Mouse (Mus musculus): ENCODE results near the gene Chn1. TPM values are rescaled to one million over a fixed set of nuclear protein-coding genes. Genes with fewer than 3 reads are reported as not detected.

The Chn1 gene
- polyA plus RNA-seq, 1 experiment from 2014 or later: 24.2 TPM

GRCm38 (mm10) chr2:73637688-73638087 is 137.5 kb downstream of the Chn1 start:
- no peak for ATAC-seq (ENCODE audit: insufficient number of reproducible peaks, insufficient read depth, low FRiP score, low read depth)
- no peaks in the 10 kb centered on the region for H3K27me3 ChIP-seq (ENCODE audit: control insufficient read depth, insufficient read depth, low read length)
- H3K36me3 ChIP-seq (ENCODE audit: control insufficient read depth, insufficient read depth, low read length): no peaks in the 10 kb centered on the region
- H3K9ac ChIP-seq (replicated peaks; ENCODE audit: low read depth, low read length): no peak overlapping the region
- no peak overlapping the region for H3K4me2 ChIP-seq (replicated peaks; ENCODE audit: low read depth, low read length)
- H3K9me3 ChIP-seq (ENCODE audit: control insufficient read depth, low read depth, low read length): no peaks in the 10 kb centered on the region
- H3K4me3 ChIP-seq (ENCODE audit: low read depth, low read length): no peak overlapping the region
- 88% methylated on average over 6 of the region's 6 CpGs for WGBS
- H3K27ac ChIP-seq (ENCODE audit: low read length): no peak overlapping the region
- H3K4me1 ChIP-seq (ENCODE audit: control insufficient read depth, insufficient read depth, low read length): no peaks in the 10 kb centered on the region

- ATAC-seq (ENCODE audit: insufficient number of reproducible peaks, insufficient read depth, low FRiP score, low read depth): no peak
- Histone ChIP-seq H3K4me1 (ENCODE audit: control insufficient read depth, insufficient read depth, low read length) (no peaks in the 10 kb centered on the region), H3K9ac (replicated peaks; ENCODE audit: low read depth, low read length) (no peak overlapping the region), H3K36me3 (ENCODE audit: control insufficient read depth, insufficient read depth, low read length) (no peaks in the 10 kb centered on the region), H3K27ac (ENCODE audit: low read length) (no peak overlapping the region), H3K4me2 (replicated peaks; ENCODE audit: low read depth, low read length) (no peak overlapping the region), H3K9me3 (ENCODE audit: control insufficient read depth, low read depth, low read length) (no peaks in the 10 kb centered on the region), H3K27me3 (ENCODE audit: control insufficient read depth, insufficient read depth, low read length) (no peaks in the 10 kb centered on the region), H3K4me3 (ENCODE audit: low read depth, low read length) (no peak overlapping the region)
- 52% methylated on average over 3 of the region's 3 CpGs for WGBS
Measured at GRCm38 (mm10) chr2:73636387-73636786, 138.8 kb downstream of the Chn1 start.

DNA sequence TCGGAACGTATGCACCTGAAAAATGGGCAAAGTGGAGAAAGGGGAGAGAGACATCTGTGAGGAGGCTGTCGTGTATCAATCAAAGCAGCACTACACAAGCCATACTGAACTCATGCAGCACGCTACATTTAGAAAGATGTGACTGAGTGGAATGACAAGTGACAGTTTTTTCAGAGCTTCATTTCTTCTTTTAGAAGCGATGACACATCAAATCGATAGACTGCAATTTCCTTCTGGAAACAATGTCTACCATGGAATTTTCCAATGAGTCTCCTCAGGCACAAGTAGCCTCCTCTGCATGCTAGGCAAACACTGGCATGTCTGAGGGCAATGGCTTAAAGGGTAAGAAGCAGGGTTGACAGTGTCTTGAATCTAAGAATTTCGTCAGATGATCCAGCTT is 143.3 kb downstream of the Chn1 start:
- no peak overlapping the region for H3K27ac ChIP-seq (ENCODE audit: low read length)
- no peaks in the 10 kb centered on the region for H3K4me1 ChIP-seq (ENCODE audit: control insufficient read depth, insufficient read depth, low read length)
- H3K9ac ChIP-seq (replicated peaks; ENCODE audit: low read depth, low read length): no peak overlapping the region
- no peak for ATAC-seq (ENCODE audit: insufficient number of reproducible peaks, insufficient read depth, low FRiP score, low read depth)
- no peaks in the 10 kb centered on the region for H3K9me3 ChIP-seq (ENCODE audit: control insufficient read depth, low read depth, low read length)
- 90% methylated on average over 7 of the region's 7 CpGs for WGBS
- H3K36me3 ChIP-seq (ENCODE audit: control insufficient read depth, insufficient read depth, low read length): no peaks in the 10 kb centered on the region
- H3K4me3 ChIP-seq (ENCODE audit: low read depth, low read length): no peak overlapping the region
- H3K4me2 ChIP-seq (replicated peaks; ENCODE audit: low read depth, low read length): no peak overlapping the region
- H3K27me3 ChIP-seq (ENCODE audit: control insufficient read depth, insufficient read depth, low read length): no peaks in the 10 kb centered on the region

- 57% methylated on average over 4 of the region's 4 CpGs for WGBS
- no peak for ATAC-seq (ENCODE audit: insufficient number of reproducible peaks, insufficient read depth, low FRiP score, low read depth)
- Histone ChIP-seq H3K4me2 (replicated peaks; ENCODE audit: low read depth, low read length) (no peak overlapping the region), H3K27me3 (ENCODE audit: control insufficient read depth, insufficient read depth, low read length) (no peaks in the 10 kb centered on the region), H3K27ac (ENCODE audit: low read length) (no peak overlapping the region), H3K36me3 (ENCODE audit: control insufficient read depth, insufficient read depth, low read length) (no peaks in the 10 kb centered on the region), H3K4me3 (ENCODE audit: low read depth, low read length) (no peak overlapping the region), H3K9ac (replicated peaks; ENCODE audit: low read depth, low read length) (no peak overlapping the region), H3K4me1 (ENCODE audit: control insufficient read depth, insufficient read depth, low read length) (no peaks in the 10 kb centered on the region), H3K9me3 (ENCODE audit: control insufficient read depth, low read depth, low read length) (no peaks in the 10 kb centered on the region)
Measured at GRCm38 (mm10) chr2:73618486-73619052, 156.6 kb downstream of the Chn1 start.

GRCm38 (mm10) chr2:73616434-73617057 is 158.6 kb downstream of the Chn1 start:
- no peak overlapping the region for H3K9ac ChIP-seq (replicated peaks; ENCODE audit: low read depth, low read length)
- H3K4me1 ChIP-seq (ENCODE audit: control insufficient read depth, insufficient read depth, low read length): no peaks in the 10 kb centered on the region
- H3K4me3 ChIP-seq (ENCODE audit: low read depth, low read length): no peak overlapping the region
- ATAC-seq (ENCODE audit: insufficient number of reproducible peaks, insufficient read depth, low FRiP score, low read depth): no peak
- no peaks in the 10 kb centered on the region for H3K36me3 ChIP-seq (ENCODE audit: control insufficient read depth, insufficient read depth, low read length)
- H3K9me3 ChIP-seq (ENCODE audit: control insufficient read depth, low read depth, low read length): no peaks in the 10 kb centered on the region
- H3K27me3 ChIP-seq (ENCODE audit: control insufficient read depth, insufficient read depth, low read length): no peaks in the 10 kb centered on the region
- 83% methylated on average over 17 of the region's 17 CpGs for WGBS
- H3K4me2 ChIP-seq (replicated peaks; ENCODE audit: low read depth, low read length): no peak overlapping the region
- H3K27ac ChIP-seq (ENCODE audit: low read length): no peak overlapping the region

DNA sequence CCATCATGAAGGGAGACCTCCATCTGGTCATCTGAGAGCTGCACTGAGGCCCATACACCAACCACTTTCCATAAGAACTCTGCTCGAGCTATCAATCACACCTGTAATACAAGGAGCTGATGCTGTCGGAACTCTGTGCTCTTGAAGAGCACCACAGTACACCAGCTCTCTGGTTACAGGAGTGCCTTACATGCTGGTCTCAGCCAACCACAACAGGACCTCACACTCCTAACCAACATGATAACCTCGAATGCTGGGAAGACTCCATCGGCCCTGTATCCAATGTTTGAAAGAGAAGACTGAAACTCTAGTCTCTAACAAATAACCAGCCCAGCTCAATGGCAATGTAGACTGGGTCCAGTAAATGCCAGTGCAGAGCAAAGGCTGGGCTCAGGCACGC is 159.7 kb downstream of the Chn1 start:
- no peaks in the 10 kb centered on the region for H3K27me3 ChIP-seq (ENCODE audit: control insufficient read depth, insufficient read depth, low read length)
- 88% methylated on average over 5 of the region's 5 CpGs for WGBS

DNA sequence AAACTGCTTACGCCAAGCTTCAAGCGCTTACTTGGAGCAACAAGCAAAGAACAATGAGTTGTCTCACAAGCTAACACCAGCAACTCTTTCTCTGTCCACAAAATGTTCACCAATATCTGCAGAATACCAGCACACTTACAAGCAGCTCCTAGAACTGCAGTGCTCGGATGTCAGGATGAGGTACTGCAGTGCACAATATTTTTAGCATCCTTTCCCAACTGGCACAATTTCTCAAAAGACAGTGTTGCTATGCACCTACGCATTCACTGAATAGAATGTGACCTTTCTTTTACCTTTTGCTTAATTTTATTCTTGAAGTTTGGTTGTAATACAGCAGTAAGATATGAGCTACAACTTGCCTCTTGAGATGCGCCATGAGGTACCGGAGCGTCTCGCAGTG is 160.8 kb downstream of the Chn1 start:
- no peaks in the 10 kb centered on the region for H3K27me3 ChIP-seq (ENCODE audit: control insufficient read depth, insufficient read depth, low read length)
- H3K4me3 ChIP-seq (ENCODE audit: low read depth, low read length): no peak overlapping the region
- 93% methylated on average over 8 of the region's 8 CpGs for WGBS
- H3K9ac ChIP-seq (replicated peaks; ENCODE audit: low read depth, low read length): no peak overlapping the region
- no peak for ATAC-seq (ENCODE audit: insufficient number of reproducible peaks, insufficient read depth, low FRiP score, low read depth)
- no peak overlapping the region for H3K4me2 ChIP-seq (replicated peaks; ENCODE audit: low read depth, low read length)
- H3K9me3 ChIP-seq (ENCODE audit: control insufficient read depth, low read depth, low read length): no peaks in the 10 kb centered on the region
- no peaks in the 10 kb centered on the region for H3K4me1 ChIP-seq (ENCODE audit: control insufficient read depth, insufficient read depth, low read length)
- H3K36me3 ChIP-seq (ENCODE audit: control insufficient read depth, insufficient read depth, low read length): no peaks in the 10 kb centered on the region
- H3K27ac ChIP-seq (ENCODE audit: low read length): no peak overlapping the region

More for the DNA sequence above, 159.7 kb downstream of the Chn1 start:
- no peak overlapping the region for H3K27ac ChIP-seq (ENCODE audit: low read length)
- ATAC-seq (ENCODE audit: insufficient number of reproducible peaks, insufficient read depth, low FRiP score, low read depth): no peak
- no peak overlapping the region for H3K4me3 ChIP-seq (ENCODE audit: low read depth, low read length)
- H3K4me1 ChIP-seq (ENCODE audit: control insufficient read depth, insufficient read depth, low read length): no peaks in the 10 kb centered on the region
- H3K4me2 ChIP-seq (replicated peaks; ENCODE audit: low read depth, low read length): no peak overlapping the region
- H3K9me3 ChIP-seq (ENCODE audit: control insufficient read depth, low read depth, low read length): no peaks in the 10 kb centered on the region
- no peak overlapping the region for H3K9ac ChIP-seq (replicated peaks; ENCODE audit: low read depth, low read length)
- H3K36me3 ChIP-seq (ENCODE audit: control insufficient read depth, insufficient read depth, low read length): no peaks in the 10 kb centered on the region

DNA sequence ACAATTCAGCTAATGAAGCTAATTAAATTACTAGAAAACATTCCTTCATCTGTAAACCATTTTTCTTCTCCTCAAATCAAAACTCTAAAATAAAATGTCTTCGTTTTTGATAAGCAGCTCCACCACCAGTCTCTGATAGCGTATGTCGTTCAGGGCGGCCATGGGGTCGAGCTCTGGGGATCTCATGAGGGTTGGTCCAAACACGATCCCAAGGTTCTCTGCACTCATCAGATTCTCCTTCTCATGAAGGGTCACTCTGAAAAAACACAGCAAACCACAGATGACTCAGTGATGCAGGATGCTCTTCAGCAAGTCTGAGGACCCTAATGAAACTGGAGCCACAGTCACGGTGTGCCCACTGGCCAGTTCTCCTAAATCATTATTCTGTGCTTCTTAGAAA is 162.2 kb downstream of the Chn1 start:
- Histone ChIP-seq H3K36me3 (ENCODE audit: control insufficient read depth, insufficient read depth, low read length) (no peaks in the 10 kb centered on the region), H3K4me2 (replicated peaks; ENCODE audit: low read depth, low read length) (no peak overlapping the region), H3K4me1 (ENCODE audit: control insufficient read depth, insufficient read depth, low read length) (no peaks in the 10 kb centered on the region), H3K27me3 (ENCODE audit: control insufficient read depth, insufficient read depth, low read length) (no peaks in the 10 kb centered on the region), H3K9me3 (ENCODE audit: control insufficient read depth, low read depth, low read length) (no peaks in the 10 kb centered on the region), H3K4me3 (ENCODE audit: low read depth, low read length) (no peak overlapping the region), H3K9ac (replicated peaks; ENCODE audit: low read depth, low read length) (no peak overlapping the region), H3K27ac (ENCODE audit: low read length) (no peak overlapping the region)
- 92% methylated on average over 7 of the region's 7 CpGs for WGBS
- no peak for ATAC-seq (ENCODE audit: insufficient number of reproducible peaks, insufficient read depth, low FRiP score, low read depth)

- Histone ChIP-seq H3K4me1 (ENCODE audit: control insufficient read depth, insufficient read depth, low read length) (no peaks in the 10 kb centered on the region), H3K27ac (ENCODE audit: low read length) (no peak overlapping the region), H3K27me3 (ENCODE audit: control insufficient read depth, insufficient read depth, low read length) (no peaks in the 10 kb centered on the region), H3K4me3 (ENCODE audit: low read depth, low read length) (no peak overlapping the region), H3K36me3 (ENCODE audit: control insufficient read depth, insufficient read depth, low read length) (no peaks in the 10 kb centered on the region), H3K9ac (replicated peaks; ENCODE audit: low read depth, low read length) (no peak overlapping the region), H3K9me3 (ENCODE audit: control insufficient read depth, low read depth, low read length) (no peaks in the 10 kb centered on the region), H3K4me2 (replicated peaks; ENCODE audit: low read depth, low read length) (no peak overlapping the region)
- WGBS: 96% methylated on average over 6 of the region's 6 CpGs
- no peak for ATAC-seq (ENCODE audit: insufficient number of reproducible peaks, insufficient read depth, low FRiP score, low read depth)
Measured at GRCm38 (mm10) chr2:73612367-73612914, 162.7 kb downstream of the Chn1 start.

Measured in stomach, embryonic 14.5 days (tissue).